25 mouse cellular contexts compared by ENCODE assay signal in genomic region chr8:97473326-97473725, GRCm38 (mm10).
A peak's percentile ranks its signal among the peaks of the same experiment; 100 is the strongest.
DNase-seq lines count a peak whose midpoint lies in the region; ATAC-seq and TF ChIP-seq lines count a peak whose summit lies in the region.
"Had no signal": no experiment of that assay in that cellular context is flagged by ENCODE, and none has a peak within 500 bp of the region (broad histone marks: within the 10 kb centered on the region; RNA-seq: fewer than 3 reads in every experiment).

No protein-coding gene starts in this region.

- DNase-seq in kidney, postnatal 0 days (ENCODE audit: low spot score) = peak; percentile 49
- DNase-seq in lung, embryonic 14.5 days = peak; percentile 73
- DNase-seq in lung, adult 2 months = no peak
- DNase-seq in Muller cell, postnatal 12 days (ENCODE audit: inconsistent ontology term) = peak; percentile 67
- DNase-seq in embryonic facial prominence, embryonic 14.5 days (ENCODE audit: low spot score) = peak; percentile 52
- DNase-seq in natural killer cell, adult 2 months (ENCODE audit: low spot score in 2 of 2) = no peak
- DNase-seq in gastrocnemius, postnatal 4 days (ENCODE audit: low spot score in 2 of 2) = no peak
- DNase-seq: adrenal gland, adult 2 months; adrenal gland, postnatal 10 days; adrenal gland, postnatal 25 days; B cell, adult 2 months; cerebellum, adult 11-12 months; cerebellum, adult 2 months; cerebellum, adult 9-10 months; cerebellum, postnatal 14 days; cerebellum, postnatal 36 days; embryo, embryonic 11 days; forebrain, postnatal 0 days had no signal

- no peaks in the 10 kb centered on the region for H3K4me1 ChIP-seq in kidney, postnatal 0 days (replicated peaks; ENCODE audit: insufficient read depth, low read length)
- H3K4me1 ChIP-seq in kidney, embryonic 15.5 days = no peaks in the 10 kb centered on the region
- no peaks in the 10 kb centered on the region for H3K4me1 ChIP-seq in lung, embryonic 14.5 days (ENCODE audit: insufficient read depth)
- no peaks in the 10 kb centered on the region for H3K4me1 ChIP-seq in lung, adult 2 months (ENCODE audit: control insufficient read depth, insufficient read depth, low read length)
- peaks cover 6% of the 10 kb centered on the region; the same call in 1 of the 2 replicates for H3K4me1 ChIP-seq in embryonic facial prominence, embryonic 14.5 days (ENCODE audit: control insufficient read depth, insufficient read depth, low read length)
- H3K4me1 ChIP-seq: embryonic facial prominence, embryonic 12.5 days had no signal

- no peaks in the 10 kb centered on the region for H3K36me3 ChIP-seq in kidney, postnatal 0 days (ENCODE audit: insufficient read depth, low read length)
- no peaks in the 10 kb centered on the region for H3K36me3 ChIP-seq in kidney, embryonic 15.5 days
- no peaks in the 10 kb centered on the region for H3K36me3 ChIP-seq in lung, embryonic 14.5 days (ENCODE audit: insufficient read depth)
- H3K36me3 ChIP-seq in embryonic facial prominence, embryonic 14.5 days (ENCODE audit: control insufficient read depth, insufficient read depth, low read length) = no peaks in the 10 kb centered on the region
- H3K36me3 ChIP-seq: embryonic facial prominence, embryonic 12.5 days; forebrain, embryonic 15.5 days; G1E had no signal

- ATAC-seq in kidney, postnatal 0 days (replicated peaks; ENCODE audit: low FRiP score, low read depth) = no peak
- ATAC-seq in kidney, embryonic 15.5 days (replicated peaks; ENCODE audit: low FRiP score) = no peak
- ATAC-seq in lung, embryonic 14.5 days (ENCODE audit: insufficient read depth) = no peak
- ATAC-seq in embryonic facial prominence, embryonic 14.5 days (ENCODE audit: low read depth) = no peak
- ATAC-seq: CD4-positive, CD25-positive, alpha-beta regulatory T cell, adult 4 months; forebrain, embryonic 13.5 days; forebrain, embryonic 15.5 days; forebrain, postnatal 0 days had no signal

- TF ChIP-seq CTCF in kidney, postnatal 0 days (IDR thresholded peaks at IDR 0.05; ENCODE audit: low read depth) = no peak
- TF ChIP-seq CTCF in lung, embryonic 14.5 days (IDR thresholded peaks at IDR 0.05; ENCODE audit: low read depth) = no peak
- TF ChIP-seq CTCF in lung, adult 2 months (IDR thresholded peaks at IDR 0.05; ENCODE audit: insufficient read depth, low read length) = no peak

- H3K27me3 ChIP-seq in kidney, postnatal 0 days (ENCODE audit: insufficient read depth, low read length) = no peaks in the 10 kb centered on the region
- H3K27me3 ChIP-seq in kidney, embryonic 15.5 days = no peaks in the 10 kb centered on the region
- H3K27me3 ChIP-seq in lung, embryonic 14.5 days (ENCODE audit: insufficient read depth, low read length) = no peaks in the 10 kb centered on the region
- no peaks in the 10 kb centered on the region for H3K27me3 ChIP-seq in embryonic facial prominence, embryonic 14.5 days (replicated peaks; ENCODE audit: control insufficient read depth, insufficient read depth, low read length)
- H3K27me3 ChIP-seq: CH12.LX; embryonic facial prominence, embryonic 12.5 days; forebrain, embryonic 13.5 days; forebrain, embryonic 15.5 days had no signal

- 73% methylated on average over 3 of the region's 3 CpGs for WGBS in kidney, postnatal 0 days
- WGBS in kidney, embryonic 15.5 days = 72% methylated on average over 3 of the region's 3 CpGs
- WGBS in lung, embryonic 14.5 days = 63% methylated on average over 3 of the region's 3 CpGs
- WGBS in lung, adult 2 months = 56% methylated on average over 3 of the region's 3 CpGs
- 49% methylated on average over 3 of the region's 3 CpGs for WGBS in embryonic facial prominence, embryonic 14.5 days

- H3K4me2 ChIP-seq in kidney, postnatal 0 days (ENCODE audit: low read length) = no peak overlapping the region
- no peak overlapping the region for H3K4me2 ChIP-seq in kidney, embryonic 15.5 days
- no peak overlapping the region for H3K4me2 ChIP-seq in lung, embryonic 14.5 days
- H3K4me2 ChIP-seq in embryonic facial prominence, embryonic 14.5 days (ENCODE audit: low read depth, low read length) = no peak overlapping the region
- H3K4me2 ChIP-seq: embryonic facial prominence, embryonic 12.5 days; forebrain, embryonic 13.5 days; forebrain, embryonic 15.5 days had no signal

- no peak overlapping the region for H3K27ac ChIP-seq in kidney, postnatal 0 days
- no peak overlapping the region for H3K27ac ChIP-seq in kidney, embryonic 15.5 days
- H3K27ac ChIP-seq in lung, embryonic 14.5 days (ENCODE audit: low read depth) = no peak overlapping the region
- no peak overlapping the region for H3K27ac ChIP-seq in embryonic facial prominence, embryonic 14.5 days (replicated peaks; ENCODE audit: low read depth, low read length)
- H3K27ac ChIP-seq: embryonic facial prominence, embryonic 12.5 days; forebrain, embryonic 13.5 days; forebrain, embryonic 15.5 days had no signal

- TF ChIP-seq POLR2A in lung, adult 2 months (IDR thresholded peaks at IDR 0.05; ENCODE audit: borderline replicate concordance, extremely low read depth, low read depth, low read length) = no peak

- no peak overlapping the region for H3K9ac ChIP-seq in kidney, postnatal 0 days (ENCODE audit: low read depth, low read length)
- no peak overlapping the region for H3K9ac ChIP-seq in kidney, embryonic 15.5 days
- no peak overlapping the region for H3K9ac ChIP-seq in lung, embryonic 14.5 days
- H3K9ac ChIP-seq in embryonic facial prominence, embryonic 14.5 days (ENCODE audit: low read depth, low read length) = no peak overlapping the region
- H3K9ac ChIP-seq: embryonic facial prominence, embryonic 12.5 days; forebrain, embryonic 13.5 days; forebrain, embryonic 15.5 days; forebrain, postnatal 0 days had no signal

- H3K9me3 ChIP-seq in kidney, postnatal 0 days (replicated peaks; ENCODE audit: low read length) = no peaks in the 10 kb centered on the region
- H3K9me3 ChIP-seq in kidney, embryonic 15.5 days (replicated peaks) = no peaks in the 10 kb centered on the region
- no peaks in the 10 kb centered on the region for H3K9me3 ChIP-seq in lung, embryonic 14.5 days (ENCODE audit: low read depth, low read length)
- no peaks in the 10 kb centered on the region for H3K9me3 ChIP-seq in embryonic facial prominence, embryonic 14.5 days (ENCODE audit: control insufficient read depth, low read length)
- H3K9me3 ChIP-seq: embryonic facial prominence, embryonic 12.5 days; forebrain, embryonic 13.5 days; forebrain, embryonic 15.5 days; G1E had no signal

- H3K4me3 ChIP-seq in kidney, postnatal 0 days (replicated peaks; ENCODE audit: low read depth, low read length) = no peak overlapping the region
- H3K4me3 ChIP-seq in kidney, embryonic 15.5 days (replicated peaks) = no peak overlapping the region
- H3K4me3 ChIP-seq in lung, embryonic 14.5 days (ENCODE audit: low read depth, low read length) = no peak overlapping the region
- no peak overlapping the region for H3K4me3 ChIP-seq in lung, adult 2 months (replicated peaks; ENCODE audit: extremely low read depth, low read depth, low read length)
- no peak overlapping the region for H3K4me3 ChIP-seq in embryonic facial prominence, embryonic 14.5 days (ENCODE audit: low read depth, low read length)
- H3K4me3 ChIP-seq: embryonic facial prominence, embryonic 12.5 days; forebrain, embryonic 13.5 days; forebrain, embryonic 15.5 days had no signal

Comparison
In these comparisons a context has a peak if more than half of its experiments do, and no peak if none do; other contexts are left out.
1. DNase-seq: peak in kidney, postnatal 0 days (single experiment), lung, embryonic 14.5 days (single experiment), Muller cell, postnatal 12 days (single experiment) and embryonic facial prominence, embryonic 14.5 days (single experiment); none in lung, adult 2 months (single experiment), natural killer cell, adult 2 months (0 of 2) and gastrocnemius, postnatal 4 days (0 of 2).